9 mouse cellular contexts compared by ENCODE assay signal in genomic region chr5:74172208-74172607, GRCm38 (mm10). TPM values are rescaled to one million over a fixed set of nuclear protein-coding genes. Genes with fewer than 3 reads are reported as not detected.
DNase-seq lines count a peak whose midpoint lies in the region; ATAC-seq and TF ChIP-seq lines count a peak whose summit lies in the region.
"Had no signal": no experiment of that assay in that cellular context is flagged by ENCODE, and none has a peak within 500 bp of the region (broad histone marks: within the 10 kb centered on the region; RNA-seq: fewer than 3 reads in every experiment).

No protein-coding gene starts in this region.

- H3K27me3 ChIP-seq in kidney, adult 2 months (replicated peaks; ENCODE audit: control insufficient read depth, insufficient read depth, low read length), result no peaks in the 10 kb centered on the region
- H3K27me3 ChIP-seq in embryonic facial prominence, embryonic 10.5 days (replicated peaks; ENCODE audit: low read depth, poor library complexity, severe bottlenecking), result no peaks in the 10 kb centered on the region
- H3K27me3 ChIP-seq in heart, embryonic 14.5 days (ENCODE audit: control insufficient read depth, insufficient read depth, low read length), result no peaks in the 10 kb centered on the region

- H3K4me3 ChIP-seq in kidney, adult 2 months (ENCODE audit: insufficient read depth, low read depth, low read length), result no peak overlapping the region
- peak overlapping the region; percentile 16; the same call in 1 of the 2 replicates for H3K4me3 ChIP-seq in embryonic facial prominence, embryonic 10.5 days
- H3K4me3 ChIP-seq in heart, embryonic 14.5 days (ENCODE audit: control insufficient read depth in 1 of 2, insufficient read depth in 1 of 2, low read depth in 1 of 2, low read length in 2 of 2), result no peak overlapping the region

- no peaks in the 10 kb centered on the region for H3K4me1 ChIP-seq in kidney, adult 2 months (ENCODE audit: control insufficient read depth, insufficient read depth, low read length)
- peaks cover 78% of the 10 kb centered on the region for H3K4me1 ChIP-seq in embryonic facial prominence, embryonic 10.5 days
- H3K4me1 ChIP-seq in heart, embryonic 14.5 days (ENCODE audit: control insufficient read depth in 2 of 2, insufficient read depth in 2 of 2, low read length in 2 of 2), result peaks cover 36 to 55% of the 10 kb centered on the region in 2 experiments

- ATAC-seq in heart, embryonic 14.5 days (ENCODE audit: insufficient number of reproducible peaks, insufficient read depth, low FRiP score, low read depth), result peak; percentile 79

- H3K36me3 ChIP-seq in kidney, adult 2 months (ENCODE audit: control insufficient read depth, insufficient read depth, low read length), result no peaks in the 10 kb centered on the region
- H3K36me3 ChIP-seq in embryonic facial prominence, embryonic 10.5 days (replicated peaks), result no peaks in the 10 kb centered on the region
- no peaks in the 10 kb centered on the region for H3K36me3 ChIP-seq in heart, embryonic 14.5 days (ENCODE audit: control insufficient read depth, insufficient read depth, low read length)

- TF ChIP-seq CTCF in kidney, adult 2 months (conservative IDR thresholded peaks at IDR 0.05; ENCODE audit: insufficient read depth, insufficient read length, low read depth, low read length), result no peak

- TF ChIP-seq POLR2A in kidney, adult 2 months (IDR thresholded peaks at IDR 0.05; ENCODE audit: low read depth, low read length), result no peak

- 53% methylated on average over 12 of the region's 12 CpGs for WGBS in kidney, adult 2 months
- 29% methylated on average over 12 of the region's 12 CpGs for WGBS in embryonic facial prominence, embryonic 10.5 days
- WGBS in heart, embryonic 14.5 days, result 12% methylated on average over 12 of the region's 12 CpGs

- H3K9me3 ChIP-seq in embryonic facial prominence, embryonic 10.5 days, result no peaks in the 10 kb centered on the region
- no peaks in the 10 kb centered on the region for H3K9me3 ChIP-seq in heart, embryonic 14.5 days (ENCODE audit: control insufficient read depth, low read length)

- peak overlapping the region; percentile 44 for H3K9ac ChIP-seq in heart, embryonic 14.5 days (ENCODE audit: low read length)

- peak overlapping the region; percentile 42 for H3K4me2 ChIP-seq in heart, embryonic 14.5 days (ENCODE audit: low read length)

- peak; percentile 24 for DNase-seq in kidney, adult 2 months
- no peak for DNase-seq in kidney, adult 18-20 months
- DNase-seq in embryonic facial prominence, embryonic 10.5 days (ENCODE audit: low spot score), result peak; percentile 80
- peak; percentile 59 for DNase-seq in lung, postnatal 36 days
- no peak for DNase-seq in thymus, postnatal 36 days
- no peak for DNase-seq in right cerebral cortex, postnatal 14 days
- DNase-seq in left cerebral cortex, adult 9 months (ENCODE audit: low spot score in 2 of 2), result no peak
- DNase-seq: cerebellum, postnatal 25 days had no signal

- H3K27ac ChIP-seq in kidney, adult 2 months (ENCODE audit: insufficient read depth, low read depth, low read length), result no peak overlapping the region
- peak overlapping the region; percentile 89 for H3K27ac ChIP-seq in embryonic facial prominence, embryonic 10.5 days (replicated peaks)
- peak overlapping the region; percentile 82 to 94 for H3K27ac ChIP-seq in heart, embryonic 14.5 days (replicated peaks in 1 of 2; ENCODE audit: control insufficient read depth in 1 of 2, insufficient read depth in 1 of 2, low read depth in 2 of 2, low read length in 2 of 2)

RNA-seq across cellular contexts. Expression of gene Rasl11b, which starts 22.9 kb away (rescaled TPM):
- 43.1 and 44.9 TPM in 2 replicates for polyA plus RNA-seq in kidney, adult 2 months (2012; rRNA removed)
- 46.3 and 58.0 TPM in 2 replicates for polyA plus RNA-seq in embryonic facial prominence, embryonic 10.5 days (2016; fragmentation: Nextera tagmentation; extraction: Ambion mirVana)
- 85.9 and 92.3 TPM in 2 replicates for polyA plus RNA-seq in heart, embryonic 14.5 days (2014; fragmentation: Nextera tagmentation; extraction: Ambion mirVana)

Comparison
In these comparisons a context has a peak if more than half of its experiments do, and no peak if none do; other contexts are left out.
1. DNase-seq: peak in kidney, adult 2 months (single experiment), embryonic facial prominence, embryonic 10.5 days (single experiment) and lung, postnatal 36 days (single experiment); none in kidney, adult 18-20 months (single experiment), thymus, postnatal 36 days (0 of 2), right cerebral cortex, postnatal 14 days (single experiment) and left cerebral cortex, adult 9 months (0 of 2).